Mouse (Mus musculus): ENCODE measurements around the gene Gm1043. TPM values are rescaled to one million over a fixed set of nuclear protein-coding genes. Genes with fewer than 3 reads are reported as not detected.

Gene Gm1043
- polyA plus RNA-seq, 1 experiment from 2014 or later = not detected

- Histone ChIP-seq H3K9me3 (replicated peaks; ENCODE audit: control insufficient read depth, low read length) (no peaks in the 10 kb centered on the region), H3K36me3 (ENCODE audit: control insufficient read depth, insufficient read depth) (no peaks in the 10 kb centered on the region), H3K9ac (ENCODE audit: low read depth, low read length) (no peak overlapping the region), H3K27me3 (ENCODE audit: control insufficient read depth, insufficient read depth, low read depth, low read length) (no peaks in the 10 kb centered on the region), H3K27ac (ENCODE audit: low read length) (no peak overlapping the region), H3K4me1 (ENCODE audit: control insufficient read depth, low read depth, low read length) (no peaks in the 10 kb centered on the region), H3K4me3 (ENCODE audit: low read depth, low read length) (no peak overlapping the region), H3K4me2 (ENCODE audit: low read depth, low read length) (no peak overlapping the region)
- 50% methylated on average over 5 of the region's 5 CpGs for WGBS (ENCODE audit: insufficient replicate concordance)
- no peak for ATAC-seq (ENCODE audit: low read depth)
These were observed 172.1 kb downstream of the Gm1043 start for GRCm38 (mm10) chr5:37257243-37257642.

- H3K9ac ChIP-seq (ENCODE audit: low read depth, low read length) = no peak overlapping the region
- no peaks in the 10 kb centered on the region for H3K4me1 ChIP-seq (ENCODE audit: control insufficient read depth, low read depth, low read length)
- 62% methylated on average over 5 of the region's 5 CpGs for WGBS (ENCODE audit: insufficient replicate concordance)
- ATAC-seq (ENCODE audit: low read depth) = no peak
- H3K27ac ChIP-seq (ENCODE audit: low read length) = no peak overlapping the region
- no peaks in the 10 kb centered on the region for H3K9me3 ChIP-seq (replicated peaks; ENCODE audit: control insufficient read depth, low read length)
- H3K4me2 ChIP-seq (ENCODE audit: low read depth, low read length) = no peak overlapping the region
- no peaks in the 10 kb centered on the region for H3K36me3 ChIP-seq (ENCODE audit: control insufficient read depth, insufficient read depth)
- H3K4me3 ChIP-seq (ENCODE audit: low read depth, low read length) = no peak overlapping the region
- no peaks in the 10 kb centered on the region for H3K27me3 ChIP-seq (ENCODE audit: control insufficient read depth, insufficient read depth, low read depth, low read length)
These were observed 176.6 kb downstream of the Gm1043 start for GRCm38 (mm10) chr5:37261734-37262133.

- no peak overlapping the region for H3K4me3 ChIP-seq (ENCODE audit: low read depth, low read length)
- H3K27ac ChIP-seq (ENCODE audit: low read length) = no peak overlapping the region
- H3K36me3 ChIP-seq (ENCODE audit: control insufficient read depth, insufficient read depth) = no peaks in the 10 kb centered on the region
- no peak for ATAC-seq (ENCODE audit: low read depth)
- H3K4me2 ChIP-seq (ENCODE audit: low read depth, low read length) = no peak overlapping the region
- no peaks in the 10 kb centered on the region for H3K9me3 ChIP-seq (replicated peaks; ENCODE audit: control insufficient read depth, low read length)
- no peak overlapping the region for H3K9ac ChIP-seq (ENCODE audit: low read depth, low read length)
- 55% methylated on average over 6 of the region's 6 CpGs for WGBS (ENCODE audit: insufficient replicate concordance)
- H3K4me1 ChIP-seq (ENCODE audit: control insufficient read depth, low read depth, low read length) = no peaks in the 10 kb centered on the region
- no peaks in the 10 kb centered on the region for H3K27me3 ChIP-seq (ENCODE audit: control insufficient read depth, insufficient read depth, low read depth, low read length)
These were observed 178.6 kb downstream of the Gm1043 start for GRCm38 (mm10) chr5:37263816-37264215.

Other genes with a start within 250 kb of the Gm1043 start
- 0.02 TPM in 1 of 2 replicates, not detected in the other for gene Ppp2r2c, start 216.9 kb upstream of the Gm1043 start, polyA plus RNA-seq (2015; fragmentation: Nextera tagmentation; extraction: Ambion mirVana)
- gene Wfs1, start 96.2 kb upstream of the Gm1043 start, polyA plus RNA-seq (2015; fragmentation: Nextera tagmentation; extraction: Ambion mirVana) = 1.6 and 2.0 TPM in 2 replicates
- gene Crmp1, start 156.6 kb downstream of the Gm1043 start, polyA plus RNA-seq (2015; fragmentation: Nextera tagmentation; extraction: Ambion mirVana) = 0.27 and 0.41 TPM in 2 replicates

Data from liver, embryonic 16.5 days (tissue).